Mouse (Mus musculus): ENCODE results near the gene Smad6. TPM values are rescaled to one million over a fixed set of nuclear protein-coding genes. Genes with fewer than 3 reads are reported as not detected.

The Smad6 gene
- polyA plus RNA-seq (2012; rRNA removed) = 20.6 and 21.8 TPM in 2 replicates

DNA sequence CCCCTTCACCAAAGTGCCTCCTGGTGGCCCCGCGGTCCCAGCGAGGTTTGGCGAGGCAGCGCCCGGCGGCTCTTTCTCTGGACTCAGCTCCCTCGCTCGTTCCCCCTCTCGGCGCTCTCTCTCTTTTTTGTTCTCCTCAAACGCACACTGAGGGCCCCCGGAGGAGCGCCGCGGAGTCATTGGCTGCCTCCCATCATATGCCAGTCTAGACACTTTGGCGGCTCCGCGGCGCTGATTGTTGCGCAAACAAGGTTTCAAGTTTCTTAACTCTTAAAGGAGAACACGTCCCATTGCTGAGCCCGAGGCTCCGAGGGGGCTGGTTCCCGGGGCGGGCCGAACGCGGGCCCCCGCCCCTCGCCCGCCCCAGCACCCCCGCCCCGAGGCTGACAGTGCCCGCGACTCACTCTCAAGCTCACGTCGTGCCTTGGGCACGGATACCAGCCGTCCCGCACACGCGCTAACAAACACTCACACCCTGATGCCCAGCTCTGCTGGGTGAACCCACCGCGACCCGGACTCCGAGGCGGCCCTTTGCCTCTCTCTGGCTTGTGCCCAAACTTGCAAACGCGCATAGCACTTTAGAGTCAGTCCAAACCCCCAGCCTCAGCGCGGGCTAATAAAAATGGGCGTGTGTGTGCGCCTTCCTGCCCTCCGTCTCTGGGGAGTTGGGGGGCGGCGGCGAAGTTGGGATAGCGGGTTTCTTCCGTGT lies at the start of gene Smad6:
TSS of gene Smad6 (minus strand) at position 207 of the 709 bp plus-strand sequence.
- DNase-seq (ENCODE audit: low spot score) = peak; percentile 87

DNA sequence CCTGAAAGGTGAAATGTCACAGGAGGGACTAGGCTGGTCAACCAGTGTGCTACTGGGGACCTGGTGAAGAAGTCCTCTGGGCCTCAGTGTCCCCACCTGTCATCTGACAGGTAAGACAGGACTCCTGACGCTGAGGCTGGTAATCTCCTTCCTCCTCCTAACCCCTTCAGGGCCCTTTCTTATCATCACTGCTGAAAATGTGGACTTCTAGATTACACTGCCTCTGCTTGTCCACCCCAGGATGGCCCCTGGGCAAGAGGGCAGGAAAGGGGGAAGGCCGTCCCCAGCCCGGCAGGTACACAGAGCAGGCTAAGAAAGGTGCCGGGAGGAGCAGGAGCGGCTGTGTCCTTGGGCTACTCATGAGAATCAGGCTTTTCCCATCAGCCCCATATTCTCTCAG lies 48.8 kb upstream of the Smad6 start:
- DNase-seq (ENCODE audit: low spot score) = no peak

DNA sequence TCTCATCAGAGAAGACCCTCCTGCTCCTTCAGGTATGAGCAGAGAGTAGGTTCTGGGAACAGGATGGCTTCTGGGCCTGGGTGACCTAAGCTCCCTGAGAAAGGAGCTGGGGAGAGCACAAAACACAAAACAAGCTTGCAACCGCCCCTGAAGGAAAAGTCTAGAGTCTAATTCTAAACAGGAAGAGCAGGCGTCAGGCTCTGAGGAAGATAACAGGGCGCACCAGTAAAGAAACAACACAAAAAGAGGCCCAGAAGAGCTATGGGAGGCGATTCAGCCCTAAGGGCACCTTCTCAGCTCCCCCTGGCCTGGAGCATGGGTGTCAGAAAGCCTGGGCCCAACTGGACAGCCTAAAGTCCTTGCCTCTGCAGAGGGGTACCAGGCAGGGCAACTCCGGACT lies 47.3 kb upstream of the Smad6 start:
- no peak for DNase-seq (ENCODE audit: low spot score)

DNA sequence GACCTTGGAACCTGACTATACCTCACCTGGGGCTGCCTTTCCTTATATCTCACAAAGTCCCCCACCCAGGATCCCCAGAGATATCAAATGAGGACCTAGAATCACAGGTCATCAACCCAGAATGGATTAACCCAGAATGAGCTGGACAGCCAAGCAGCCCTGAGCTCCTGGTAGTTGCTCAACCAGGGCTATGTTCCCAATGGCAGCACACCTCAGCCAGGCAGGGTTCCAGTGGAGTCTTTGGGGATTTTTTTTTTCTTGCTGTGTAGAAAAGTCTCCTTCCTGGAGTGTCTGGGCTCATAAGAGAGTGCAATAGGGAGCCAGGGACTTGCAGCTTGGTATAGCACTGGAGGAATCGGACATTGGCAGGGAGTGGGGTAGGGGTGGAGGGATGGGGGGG lies 46.7 kb upstream of the Smad6 start:
- no peak for DNase-seq (ENCODE audit: low spot score)

DNA sequence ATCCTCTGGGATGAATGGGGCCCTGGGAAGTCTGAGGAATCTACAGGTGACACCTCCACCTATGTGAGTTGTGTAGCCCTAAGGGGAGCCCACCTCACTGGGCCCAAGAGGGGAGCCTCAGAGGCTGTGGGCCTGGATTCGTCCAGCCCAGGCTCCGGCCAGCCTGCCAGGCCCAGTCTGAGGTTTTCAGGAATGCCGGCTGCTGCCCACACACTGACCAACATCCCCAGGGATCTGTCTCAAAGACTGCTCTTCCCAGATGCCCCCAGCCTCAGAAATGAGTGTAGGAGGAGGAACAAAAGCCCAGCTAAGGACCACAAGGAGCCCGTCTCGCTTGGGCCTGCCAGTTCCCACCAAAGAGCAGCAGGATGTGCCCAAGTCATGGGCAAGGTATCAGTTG lies 45.9 kb upstream of the Smad6 start:
- no peak for DNase-seq (ENCODE audit: low spot score)

DNA sequence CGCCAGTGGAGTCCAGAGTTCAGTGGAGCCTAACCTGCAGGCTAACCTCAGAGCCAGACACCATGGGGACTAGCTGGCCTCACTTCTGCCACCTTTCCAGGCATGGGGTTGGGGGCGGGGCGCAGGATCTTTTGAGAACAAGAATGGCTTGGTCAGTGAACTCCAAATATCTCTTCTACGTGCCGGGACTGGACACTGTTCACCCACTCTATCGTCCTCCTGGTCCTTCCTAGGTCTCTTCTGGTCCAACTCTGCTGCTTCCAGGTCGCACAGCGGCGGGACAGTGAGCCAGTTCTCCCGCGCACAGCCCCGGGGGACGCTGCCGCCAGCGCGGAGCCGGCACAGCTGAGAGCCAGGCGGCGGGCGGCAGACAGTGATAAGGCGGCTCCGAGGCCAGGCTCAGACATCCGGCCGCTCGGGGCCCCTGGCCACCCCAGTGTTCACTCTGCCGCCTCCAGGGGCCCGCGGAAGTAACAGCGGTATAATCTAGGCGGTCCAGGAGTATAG lies 38.2 kb upstream of the Smad6 start:
- DNase-seq (ENCODE audit: low spot score) = no peak

DNA sequence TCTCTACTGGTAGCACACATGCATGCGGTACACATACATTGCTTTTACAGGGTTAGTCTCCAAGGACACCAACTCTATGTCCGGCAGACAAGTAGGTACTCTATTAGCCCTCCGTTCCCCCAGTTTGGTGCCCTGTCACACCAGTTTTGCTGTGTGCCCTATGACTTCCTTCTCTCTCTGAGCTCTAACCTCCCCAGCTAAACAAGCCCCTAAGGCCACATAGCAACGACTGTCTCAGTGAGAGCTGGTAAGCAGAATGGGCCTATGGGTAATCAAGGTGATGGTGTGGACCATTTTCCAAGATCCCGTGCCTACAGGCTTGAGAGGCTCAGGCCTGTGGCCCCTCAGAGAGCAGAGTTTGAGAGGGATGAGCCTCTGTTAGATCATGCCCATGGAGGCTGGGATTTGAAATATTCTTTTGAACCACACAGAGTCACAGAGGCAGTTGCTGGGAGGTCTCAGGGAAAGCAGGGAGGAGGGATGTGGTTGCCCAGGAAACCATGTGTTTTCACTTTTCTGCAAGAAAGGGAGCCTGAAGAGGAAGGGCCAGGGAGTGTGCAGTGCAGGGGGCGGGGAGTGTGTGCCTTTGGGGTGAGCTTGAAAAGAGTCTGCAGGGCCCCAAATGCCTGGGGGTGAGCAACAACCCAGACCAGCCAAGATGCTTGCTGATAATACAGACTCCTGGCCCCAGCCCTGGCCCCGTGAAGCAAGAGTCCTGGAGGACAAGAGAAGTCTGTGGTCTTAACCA lies 36.2 kb upstream of the Smad6 start:
- no peak for DNase-seq (ENCODE audit: low spot score)

DNA sequence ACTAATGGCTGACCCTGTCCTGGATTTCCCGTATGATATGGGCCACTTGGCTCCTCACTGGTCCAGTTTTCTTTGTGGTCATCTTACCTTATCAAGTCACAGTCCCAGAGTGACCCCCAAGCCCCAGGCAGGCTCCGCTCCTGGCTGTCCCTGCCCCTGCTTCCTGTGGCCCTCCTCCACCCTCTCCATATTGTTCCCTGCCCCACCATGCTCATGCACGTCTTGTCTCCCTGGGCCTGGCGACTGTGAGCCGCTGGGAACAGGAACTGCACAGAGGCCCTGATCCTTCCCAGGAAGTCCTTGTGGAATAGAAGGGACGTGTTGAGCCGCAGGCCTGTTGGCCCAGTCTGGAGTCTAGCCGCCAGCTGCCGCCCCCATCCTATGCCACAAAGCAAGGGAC lies 33.3 kb upstream of the Smad6 start:
- DNase-seq (ENCODE audit: low spot score) = no peak

DNA sequence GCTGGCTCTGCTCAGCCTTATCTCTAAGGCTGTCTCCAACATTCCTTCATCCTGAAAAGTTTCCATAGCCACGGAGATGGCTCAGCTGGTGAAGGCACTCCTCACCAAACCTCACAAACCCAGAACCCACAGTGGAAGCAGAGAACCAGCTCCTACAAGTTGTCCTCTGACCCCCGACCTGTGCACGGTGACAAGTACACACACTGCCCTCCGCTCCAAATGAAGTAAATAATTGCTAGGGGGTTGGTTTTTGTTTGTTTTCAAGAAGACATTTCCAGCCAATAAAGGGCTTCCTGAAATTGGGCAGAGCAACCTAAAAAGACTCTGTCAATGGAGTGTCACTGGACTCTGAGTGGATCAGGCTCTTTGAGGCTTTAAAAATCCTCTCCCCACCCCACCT lies 31.9 kb upstream of the Smad6 start:
- no peak for DNase-seq (ENCODE audit: low spot score)

DNA sequence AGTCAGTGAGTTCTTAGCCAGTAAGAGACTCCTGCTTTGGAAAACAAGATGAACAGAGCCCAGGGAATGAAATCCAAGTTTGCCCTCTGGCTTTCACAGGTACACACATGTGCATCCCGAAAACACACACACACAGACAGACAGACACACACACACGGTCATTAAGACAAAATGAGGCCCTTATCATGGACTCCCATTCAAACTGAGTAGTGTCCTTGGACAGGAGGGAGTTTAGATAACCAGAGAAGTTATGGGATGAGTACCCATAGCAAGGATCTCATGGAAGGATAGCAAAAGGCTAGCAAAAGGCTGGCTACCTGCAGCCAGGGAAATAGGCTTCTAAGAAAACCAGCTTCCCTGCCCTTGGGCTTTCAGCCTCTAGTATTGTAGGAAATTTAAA lies 29.4 kb upstream of the Smad6 start:
- no peak for DNase-seq (ENCODE audit: low spot score)

DNA sequence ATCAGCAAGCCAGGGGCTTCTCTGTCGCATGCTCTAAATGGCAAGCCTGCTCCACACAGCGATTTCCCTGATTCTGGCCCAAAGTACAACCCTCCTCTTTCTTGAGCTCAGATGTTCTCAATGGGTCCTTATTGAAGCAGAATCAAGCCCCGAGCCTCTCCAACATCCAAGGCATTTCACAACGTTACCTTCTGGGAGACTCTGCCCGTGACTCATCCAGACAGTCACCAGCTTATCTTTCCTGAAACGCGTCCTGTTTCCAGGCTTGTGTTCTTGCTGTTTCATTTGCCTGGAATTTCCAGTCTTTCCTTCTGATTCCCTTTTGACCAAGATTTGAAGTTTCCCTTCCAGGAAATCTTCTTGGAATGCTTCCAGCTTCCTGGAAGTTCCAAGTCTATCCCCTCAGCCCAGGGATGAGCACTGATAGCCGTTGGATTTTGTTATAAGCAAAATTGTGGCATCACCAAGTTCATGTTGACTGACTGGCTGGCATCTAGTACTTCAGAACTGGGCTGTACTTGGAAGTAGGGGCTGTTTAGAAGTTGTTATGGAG lies 28.7 kb upstream of the Smad6 start:
- no peak for DNase-seq (ENCODE audit: low spot score)

DNA sequence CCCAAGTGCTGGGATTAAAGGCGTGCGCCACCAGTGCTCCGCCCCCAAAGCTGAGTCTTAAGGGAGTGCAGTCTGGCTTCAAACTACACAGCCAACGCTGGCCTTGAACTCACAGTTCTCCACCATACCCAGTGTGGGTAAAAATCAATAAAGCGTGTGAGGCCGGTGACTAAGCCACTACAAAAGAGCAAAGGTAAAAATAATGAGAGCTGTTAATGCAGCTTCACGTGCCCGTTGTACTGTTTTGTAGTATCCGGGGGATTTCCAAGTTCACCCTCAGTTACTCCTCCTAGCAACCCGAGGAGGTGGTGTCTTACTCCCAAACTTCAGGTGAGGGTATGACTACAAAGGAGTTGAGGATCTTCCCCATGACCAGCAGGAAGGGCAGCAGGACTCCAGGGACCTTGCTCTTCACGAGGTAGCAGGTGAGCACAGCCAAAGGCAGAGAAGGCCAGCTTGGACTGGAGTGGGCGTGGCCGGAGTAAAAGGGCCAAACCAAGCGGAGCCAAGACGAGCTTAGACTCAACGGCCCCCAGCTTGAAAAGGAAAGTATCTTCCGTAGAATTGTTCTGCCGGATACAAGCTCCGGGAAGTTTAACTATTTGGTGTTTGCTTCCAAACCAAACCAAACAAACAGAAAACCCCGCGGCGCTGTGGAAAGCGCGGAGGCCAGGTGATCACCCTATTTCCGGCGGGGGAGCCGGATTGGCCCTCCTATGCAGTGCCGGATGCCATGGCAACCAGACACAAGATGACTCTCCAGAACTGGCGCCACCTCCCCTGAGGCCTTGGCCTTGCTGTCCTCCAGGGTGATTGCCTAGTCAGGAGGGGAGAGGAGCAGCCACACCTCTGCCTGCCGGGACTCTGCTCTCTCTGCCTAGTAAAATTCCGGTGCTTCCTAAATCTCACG lies 27.9 kb upstream of the Smad6 start:
- DNase-seq (ENCODE audit: low spot score) = no peak

DNA sequence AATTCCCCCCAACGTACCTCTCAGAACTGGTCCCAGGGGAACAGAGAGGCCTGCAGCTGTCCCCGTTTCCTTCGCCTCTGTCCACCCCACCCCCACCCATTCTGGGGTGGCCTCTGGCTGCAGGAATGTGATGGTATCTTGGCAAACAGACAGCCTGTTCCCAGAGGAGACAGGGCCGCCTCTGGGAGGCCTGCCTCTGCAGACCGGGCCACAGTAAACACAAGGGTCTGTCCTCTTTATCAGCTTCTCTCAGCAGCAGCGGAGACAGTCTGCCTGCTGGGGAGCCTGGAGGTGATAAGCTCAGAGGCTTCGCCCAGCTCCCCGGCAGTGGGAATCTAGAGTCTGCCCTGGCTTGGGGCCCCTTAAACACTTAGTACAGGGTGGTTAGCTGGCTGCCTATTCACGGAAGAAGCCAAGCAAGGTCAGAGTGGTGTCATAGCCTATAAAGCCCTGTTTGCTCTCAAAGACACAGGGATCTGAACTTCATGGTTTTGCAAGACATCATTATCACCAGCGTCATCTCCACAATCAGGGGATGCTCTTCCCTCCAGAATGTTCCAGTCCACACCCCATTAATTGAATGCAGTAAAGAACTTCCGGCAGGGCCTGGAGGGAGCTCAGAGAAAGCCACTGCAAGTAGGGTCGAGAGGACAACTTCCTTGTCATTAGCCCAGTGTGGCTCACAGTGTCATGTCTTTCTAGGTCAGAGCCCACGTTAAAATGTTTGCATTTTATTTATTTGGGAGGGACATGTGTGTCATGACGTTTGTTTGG lies 23.4 kb upstream of the Smad6 start:
- no peak for DNase-seq (ENCODE audit: low spot score)

DNA sequence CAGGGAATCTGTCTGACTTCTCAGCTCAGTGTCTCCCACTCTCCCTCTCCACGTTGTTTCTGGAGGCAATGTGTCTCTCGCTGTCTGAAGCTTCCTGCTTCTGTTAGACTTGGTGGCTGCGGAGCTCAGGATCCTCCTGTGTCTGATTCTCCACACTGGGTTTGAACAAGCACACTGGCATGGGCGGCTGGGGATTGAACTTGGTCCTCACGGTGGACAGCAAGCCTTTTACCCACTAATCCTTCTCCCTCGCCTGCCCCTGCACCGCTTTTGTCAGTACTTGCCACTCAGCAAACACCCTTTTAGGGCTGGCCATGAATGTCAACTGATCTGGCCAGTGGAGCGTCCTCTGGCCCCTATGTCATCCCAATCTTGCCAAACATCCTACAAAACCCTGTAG lies 22.5 kb upstream of the Smad6 start:
- DNase-seq (ENCODE audit: low spot score) = no peak

DNA sequence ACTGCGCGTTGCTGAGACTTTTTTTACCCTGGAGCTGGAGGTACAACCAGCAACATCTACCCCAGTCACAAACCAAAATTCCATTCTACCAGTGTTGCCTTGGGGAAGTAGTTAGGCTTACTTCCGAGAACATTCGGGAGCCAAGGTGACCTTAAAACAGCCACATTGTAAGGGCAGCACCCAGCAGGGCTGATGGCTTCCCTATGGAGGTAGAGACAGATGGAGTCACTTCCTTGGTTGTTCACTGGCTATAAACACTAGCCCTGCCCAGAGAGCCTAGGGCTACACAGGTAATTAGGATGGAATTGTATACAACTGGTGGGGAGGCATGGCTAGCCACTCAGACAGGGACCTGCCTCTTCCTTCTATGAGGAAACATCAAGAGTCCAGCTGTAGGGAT lies 21.1 kb upstream of the Smad6 start:
- DNase-seq (ENCODE audit: low spot score) = no peak

DNA sequence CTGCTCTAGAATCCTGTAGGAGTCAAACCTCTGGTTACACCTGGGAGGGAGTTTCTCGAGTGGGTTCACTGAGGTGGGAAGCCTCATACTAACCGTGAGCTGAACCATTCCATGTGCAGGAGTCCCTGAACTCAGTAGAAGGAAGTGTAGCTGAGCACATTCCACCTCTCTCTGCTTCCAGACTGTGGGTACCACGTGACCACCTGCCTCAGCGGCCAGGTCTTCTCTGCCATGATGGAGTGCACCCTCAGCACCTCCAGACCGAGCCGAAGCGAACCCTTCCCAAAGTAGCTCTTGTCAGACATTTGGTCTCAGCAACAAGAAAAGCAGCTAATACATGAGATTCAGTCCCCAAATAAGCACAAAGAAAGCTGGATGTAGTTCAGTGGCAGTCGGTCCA lies 20.4 kb upstream of the Smad6 start:
- DNase-seq (ENCODE audit: low spot score) = no peak

DNA sequence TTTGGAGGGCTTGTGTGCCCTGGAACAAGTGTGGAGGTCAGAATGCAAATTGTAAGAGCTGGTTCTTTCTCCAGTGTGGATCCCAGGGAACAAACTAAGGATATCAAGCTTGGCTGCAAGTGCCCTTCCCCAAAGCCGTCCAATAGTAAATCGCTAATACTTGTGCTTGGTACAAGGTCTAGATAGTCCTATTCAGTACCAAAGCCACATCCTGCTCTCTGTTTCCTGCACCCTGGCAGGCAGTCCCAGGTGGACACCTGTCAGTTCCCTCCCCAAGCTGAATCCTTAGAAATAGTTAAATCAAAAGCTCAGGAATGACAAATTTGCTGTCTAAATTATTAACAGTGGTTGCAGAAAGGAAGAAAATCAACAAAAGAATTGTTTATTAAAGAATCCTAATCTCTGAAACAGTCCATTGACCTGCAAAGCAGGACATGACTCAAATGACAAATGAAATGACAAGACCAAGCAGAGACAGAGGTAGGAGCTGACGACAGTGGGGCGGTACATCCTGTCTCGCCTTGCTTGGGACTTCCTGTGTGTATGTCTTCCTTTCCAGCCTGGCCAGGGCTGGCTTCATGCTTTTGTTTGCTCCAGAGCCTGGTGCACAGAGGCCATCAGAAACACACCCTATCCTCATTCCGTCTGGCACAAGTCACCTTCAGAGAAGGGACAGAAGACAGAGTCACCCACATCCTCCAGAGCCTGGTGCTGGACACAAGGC lies 8.2 kb upstream of the Smad6 start:
- DNase-seq (ENCODE audit: low spot score) = no peak

DNA sequence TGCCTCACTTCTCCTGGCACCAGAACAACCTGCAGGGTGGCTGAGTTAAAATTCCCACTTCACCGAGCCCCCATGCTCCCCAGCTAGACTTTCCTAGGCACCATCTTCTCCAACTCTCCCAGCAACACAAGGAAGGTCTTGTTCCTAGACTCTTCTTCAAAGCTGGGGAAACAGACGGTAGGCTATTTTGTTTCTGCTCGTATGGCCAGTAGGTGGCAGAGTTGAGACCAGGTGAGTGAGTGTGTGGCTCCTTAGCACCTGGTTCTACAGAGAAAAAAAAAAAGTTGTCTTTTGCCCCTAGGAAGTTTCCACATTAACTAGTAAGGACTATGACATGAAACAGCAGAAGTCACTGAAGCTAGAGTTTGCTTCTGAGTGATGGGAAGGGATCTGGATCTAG lies 3.7 kb upstream of the Smad6 start:
- no peak for DNase-seq (ENCODE audit: low spot score)

DNA sequence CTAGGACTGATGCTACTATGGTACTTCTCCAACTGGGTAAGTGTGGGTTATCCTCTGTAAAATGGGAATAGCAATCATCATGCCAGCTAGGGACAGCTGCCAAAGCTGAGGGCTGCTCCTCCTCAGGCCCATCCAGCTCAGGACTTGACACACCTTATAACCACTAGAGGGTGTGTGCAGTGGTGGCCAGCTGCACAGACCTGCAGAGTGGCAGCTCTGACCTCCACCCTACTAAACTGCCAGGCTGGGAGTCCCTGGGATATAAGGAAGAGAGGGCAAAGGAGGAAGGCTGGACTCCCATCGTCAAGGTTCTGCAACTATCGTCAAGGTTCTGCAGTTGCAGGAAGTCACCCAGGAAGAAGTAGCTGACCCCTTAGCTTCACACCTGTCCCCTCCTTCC lies 3.1 kb upstream of the Smad6 start:
- DNase-seq (ENCODE audit: low spot score) = no peak

DNA sequence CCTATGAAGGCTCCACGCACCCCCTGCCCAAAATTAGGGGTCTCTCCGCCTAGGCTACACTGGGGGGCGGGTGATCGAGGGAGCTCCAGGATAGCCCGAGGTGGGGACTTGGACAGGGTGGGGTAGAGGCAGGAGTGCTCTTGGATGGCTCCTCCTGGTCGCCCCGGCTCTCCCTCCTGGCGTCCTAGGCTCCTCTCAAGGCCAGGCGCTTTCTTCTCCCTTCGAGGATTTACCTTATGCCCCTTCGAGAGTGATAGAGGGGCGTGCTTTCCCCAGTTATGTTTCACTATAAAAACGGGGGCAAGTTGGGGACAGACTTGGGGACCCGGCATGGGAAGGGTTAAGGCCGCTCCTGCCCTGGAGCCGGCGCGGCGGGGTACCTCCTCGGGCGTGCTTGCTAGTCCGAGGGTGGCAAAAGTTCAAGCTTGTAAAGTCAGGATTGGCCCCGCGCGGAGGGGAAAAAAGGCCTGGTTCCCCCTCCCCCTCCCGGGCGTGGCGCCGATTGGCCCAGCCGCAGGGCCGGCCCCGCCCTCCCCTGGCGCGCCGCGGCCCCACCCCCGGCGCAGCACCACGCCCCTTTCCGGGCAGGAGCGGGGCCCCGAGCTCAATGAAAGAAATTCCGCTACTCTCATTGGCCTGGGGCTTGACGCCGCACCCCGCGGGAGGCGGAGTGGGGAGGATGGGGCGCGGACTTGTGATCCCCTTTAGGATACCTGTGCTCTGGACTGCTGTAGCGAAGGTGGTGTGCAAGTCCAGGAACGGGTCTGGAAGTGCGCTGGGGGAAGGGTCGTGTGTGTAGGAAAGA lies 905 bp upstream of the Smad6 start:
- DNase-seq (ENCODE audit: low spot score) = peak; percentile 95

All from urinary bladder, adult 2 months (tissue).